Mouse (Mus musculus) brown adipose tissue, adult 24 weeks (tissue): ENCODE data around the gene Sp1. TPM values are rescaled to one million over a fixed set of nuclear protein-coding genes. Genes with fewer than 3 reads are reported as not detected.

ENCODE experiments used
- H3K27ac ChIP-seq: fragments of 200-500 bp; replicated peaks from 2 replicates; pipeline ENCODE4 v1.5.1; 2012; ENCODE audit warnings: low read depth, mild to moderate bottlenecking, low read length
- H3K4me1 ChIP-seq: fragments of 200-500 bp; 2 replicates; pipeline ENCODE4 v1.6.1; 2012; ENCODE audit warnings: low read length, mixed read lengths; ENCODE audit not compliant: control insufficient read depth, insufficient read depth, insufficient read length
- H3K4me3 ChIP-seq: fragments of 200-500 bp; 2 replicates; pipeline ENCODE4 v1.5.1; 2012; ENCODE audit warnings: low read depth, mild to moderate bottlenecking, low read length, moderate library complexity; ENCODE audit not compliant: insufficient read depth
- polyA plus RNA-seq: library from polyadenylated mRNA; stranded (reverse); fragments of >200 nt; gene quantifications from 2 replicates; pipeline ENCODE4 v1.2.4, GENCODE M21; 2012; ENCODE audit not compliant: missing spikeins, insufficient read depth, insufficient read length

Sp1 gene
- polyA plus RNA-seq, 1 experiment: 16.1 TPM

DNA sequence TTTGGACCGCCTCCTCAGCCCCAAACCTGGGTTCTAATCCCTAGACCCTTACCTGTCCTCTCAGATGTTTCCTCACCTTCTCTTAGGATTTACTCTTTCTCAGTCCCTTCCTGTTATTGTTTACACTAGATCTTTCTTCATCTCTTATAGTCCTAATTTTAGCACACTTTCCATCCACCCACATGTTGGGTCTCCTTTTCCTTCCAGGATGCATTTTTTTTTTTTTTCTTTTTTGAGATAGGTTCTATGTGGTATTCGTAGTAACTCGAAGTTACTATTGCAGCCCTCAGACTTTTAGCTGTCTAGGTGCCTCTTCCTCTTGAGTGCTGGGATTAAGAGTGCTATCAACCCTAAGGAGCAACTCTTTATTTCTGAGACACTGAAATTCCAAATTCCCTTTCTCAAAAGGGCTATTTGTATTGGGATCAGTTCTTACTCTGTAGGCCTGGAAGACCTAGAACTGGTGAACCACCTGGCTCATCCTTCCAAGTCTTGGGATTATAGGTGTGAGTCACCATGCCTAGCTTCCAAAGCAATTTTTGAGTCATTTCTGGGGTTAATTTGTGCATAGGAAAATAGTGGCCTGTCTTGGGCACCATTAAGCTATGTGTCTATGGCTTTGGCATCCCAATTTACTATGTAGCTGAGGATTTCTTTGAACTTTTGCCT lies 1.1 kb downstream of the Sp1 start:
- Histone ChIP-seq H3K27ac (peak overlapping the region; percentile 56; the same call in 1 of the 2 replicates), H3K4me3 (peak overlapping the region; percentile 53), H3K4me1 (peaks cover 14% of the 10 kb centered on the region)

DNA sequence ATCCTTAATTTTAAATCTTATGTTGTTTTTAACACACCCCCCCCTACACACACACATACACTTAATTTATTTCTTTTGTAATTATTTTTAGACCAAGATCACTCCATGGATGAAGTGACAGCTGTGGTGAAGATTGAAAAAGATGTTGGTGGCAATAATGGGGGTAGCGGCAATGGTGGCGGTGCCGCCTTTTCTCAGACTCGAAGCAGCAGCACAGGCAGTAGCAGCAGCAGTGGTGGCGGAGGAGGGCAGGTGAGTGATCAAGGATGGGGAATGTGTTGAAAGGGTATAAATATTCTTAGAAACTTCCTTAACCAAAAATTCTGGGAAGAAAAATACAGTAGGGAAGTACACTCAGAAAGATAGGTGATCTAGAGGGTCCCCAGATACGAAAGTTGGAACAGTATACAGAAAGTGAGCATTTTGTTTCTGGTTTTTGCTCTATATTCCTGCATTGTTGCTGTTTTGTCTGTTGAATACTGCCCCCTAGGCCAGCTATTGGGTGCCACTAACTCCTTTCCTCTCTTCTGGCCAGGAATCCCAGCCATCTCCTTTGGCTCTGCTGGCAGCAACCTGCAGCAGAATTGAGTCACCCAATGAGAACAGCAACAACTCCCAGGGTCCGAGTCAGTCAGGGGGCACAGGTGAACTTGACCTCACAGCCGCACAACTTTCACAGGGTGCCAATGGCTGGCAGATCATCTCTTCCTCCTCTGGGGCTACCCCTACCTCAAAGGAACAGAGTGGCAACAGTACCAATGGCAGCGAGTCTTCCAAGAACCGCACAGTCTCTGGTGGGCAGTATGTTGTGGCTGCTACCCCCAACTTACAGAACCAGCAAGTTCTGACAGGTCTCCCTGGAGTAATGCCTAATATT lies 2.0 kb downstream of the Sp1 start:
- H3K27ac ChIP-seq: no peak overlapping the region

DNA sequence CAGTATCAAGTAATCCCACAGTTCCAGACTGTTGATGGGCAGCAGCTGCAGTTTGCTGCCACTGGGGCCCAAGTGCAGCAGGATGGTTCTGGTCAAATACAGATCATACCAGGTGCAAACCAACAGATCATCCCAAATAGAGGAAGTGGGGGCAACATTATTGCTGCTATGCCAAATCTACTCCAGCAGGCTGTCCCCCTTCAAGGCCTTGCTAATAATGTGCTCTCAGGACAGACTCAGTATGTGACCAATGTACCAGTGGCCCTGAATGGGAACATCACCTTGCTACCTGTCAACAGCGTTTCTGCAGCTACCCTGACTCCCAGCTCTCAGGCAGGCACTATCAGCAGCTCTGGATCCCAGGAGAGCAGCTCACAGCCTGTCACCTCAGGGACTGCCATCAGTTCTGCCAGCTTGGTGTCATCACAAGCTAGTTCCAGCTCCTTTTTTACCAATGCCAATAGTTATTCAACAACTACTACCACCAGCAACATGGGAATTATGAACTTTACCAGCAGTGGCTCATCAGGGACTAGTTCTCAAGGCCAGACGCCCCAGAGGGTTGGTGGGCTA lies 2.7 kb downstream of the Sp1 start:
- Histone ChIP-seq H3K27ac (0 out of 2 replicates have a peak overlapping the region, but pooled peaks have one; percentile 1), H3K4me1 (peaks cover 14% of the 10 kb centered on the region), H3K4me3 (no peak overlapping the region)

More for the DNA sequence above, 2.0 kb downstream of the Sp1 start:
- Histone ChIP-seq H3K4me3 (no peak overlapping the region), H3K4me1 (peaks cover 14% of the 10 kb centered on the region)

DNA sequence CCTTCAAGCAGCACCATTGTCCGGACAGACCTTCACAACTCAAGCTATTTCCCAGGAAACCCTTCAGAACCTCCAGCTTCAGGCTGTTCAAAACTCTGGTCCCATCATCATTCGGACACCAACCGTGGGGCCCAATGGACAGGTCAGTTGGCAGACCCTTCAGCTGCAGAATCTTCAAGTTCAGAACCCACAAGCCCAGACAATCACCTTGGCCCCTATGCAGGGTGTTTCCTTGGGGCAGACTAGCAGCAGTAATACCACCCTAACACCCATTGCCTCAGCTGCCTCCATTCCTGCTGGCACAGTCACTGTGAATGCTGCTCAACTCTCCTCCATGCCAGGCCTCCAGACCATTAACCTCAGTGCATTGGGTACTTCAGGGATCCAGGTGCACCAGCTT lies 3.3 kb downstream of the Sp1 start:
- Histone ChIP-seq H3K27ac (no peak overlapping the region), H3K4me3 (no peak overlapping the region), H3K4me1 (peaks cover 14% of the 10 kb centered on the region)

DNA sequence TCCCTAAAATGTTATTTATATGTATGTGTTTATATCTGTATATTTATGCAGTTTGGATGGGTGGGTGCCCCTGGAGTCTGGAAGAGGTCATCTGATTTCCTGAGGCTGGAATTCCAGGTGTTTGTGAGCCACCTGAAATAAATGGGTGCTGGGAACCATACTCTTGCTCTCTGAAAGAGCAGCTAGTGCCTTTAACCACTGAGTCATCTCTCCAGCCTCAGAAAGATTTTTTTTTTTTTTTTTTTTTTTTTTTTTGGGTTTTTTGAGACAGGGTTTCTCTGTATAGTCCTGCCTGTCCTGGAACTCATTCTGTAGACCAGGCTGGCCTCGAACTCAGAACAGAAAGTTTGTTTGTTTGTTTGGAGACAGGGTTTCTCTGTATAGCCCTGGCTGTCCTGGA lies 5.1 kb downstream of the Sp1 start:
- no peak overlapping the region for H3K27ac ChIP-seq
- H3K4me1 ChIP-seq: peaks cover 12% of the 10 kb centered on the region
- no peak overlapping the region for H3K4me3 ChIP-seq

DNA sequence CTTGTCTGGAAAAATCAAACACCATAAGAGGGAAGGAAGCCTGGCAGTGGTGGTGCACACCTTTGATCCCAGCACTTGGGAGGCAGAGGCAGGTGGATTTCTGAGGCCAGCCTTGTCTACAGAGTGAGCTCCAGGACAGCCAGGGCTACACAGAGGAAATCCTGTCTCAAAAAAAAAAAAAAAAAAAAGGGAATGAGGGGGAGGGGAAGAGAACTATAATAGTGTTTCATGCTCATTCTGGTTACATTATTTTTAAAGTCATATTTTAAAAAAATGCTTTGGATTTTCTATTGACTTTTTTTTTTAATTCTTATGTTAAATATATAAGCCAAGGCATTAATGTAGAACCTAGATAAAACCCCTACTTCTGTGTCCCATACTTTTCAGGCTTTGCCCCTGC lies 7.7 kb downstream of the Sp1 start:
- H3K4me1 ChIP-seq: peaks cover 9% of the 10 kb centered on the region
- no peak overlapping the region for H3K4me3 ChIP-seq
- no peak overlapping the region for H3K27ac ChIP-seq

DNA sequence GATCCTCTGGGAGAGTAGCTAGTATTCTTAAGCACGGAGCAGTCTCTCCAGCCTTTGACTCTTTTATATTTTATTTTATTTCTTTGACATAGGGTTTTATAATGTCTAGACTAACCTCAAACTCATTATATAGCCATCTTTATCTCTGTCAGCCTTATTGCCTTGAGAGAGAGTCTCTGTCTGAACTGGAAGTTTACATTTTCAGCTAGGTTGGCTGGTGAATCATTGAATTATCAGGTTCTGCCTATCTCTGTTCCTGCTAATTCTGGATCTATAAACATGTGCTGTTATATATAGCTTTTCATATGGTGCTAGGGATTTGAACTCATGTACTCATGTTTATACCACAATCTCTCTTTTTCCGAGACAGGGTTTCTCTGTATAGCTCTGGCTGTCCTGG lies 11.6 kb downstream of the Sp1 start:
- no peaks in the 10 kb centered on the region; the same call in 1 of the 2 replicates for H3K4me1 ChIP-seq
- H3K27ac ChIP-seq: no peak overlapping the region
- no peak overlapping the region for H3K4me3 ChIP-seq

DNA sequence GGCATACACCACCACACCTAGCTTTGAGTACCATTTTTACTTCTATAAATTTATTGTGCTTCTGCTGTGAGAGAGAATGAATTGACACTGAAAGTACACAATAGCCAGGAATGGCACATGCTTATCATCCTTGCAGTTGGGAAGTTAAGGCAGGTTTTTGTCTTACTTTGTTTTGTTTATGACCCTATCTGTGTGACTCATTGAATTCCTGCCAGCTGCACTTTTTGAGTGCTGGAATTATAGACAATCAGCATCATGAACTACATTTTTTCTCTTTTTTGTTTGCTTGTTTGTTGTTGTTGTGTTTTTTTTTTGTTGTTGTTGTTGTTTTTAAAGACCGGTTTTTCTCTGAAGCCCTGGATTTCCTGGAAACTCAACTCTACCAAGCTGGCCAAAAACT lies 15.0 kb downstream of the Sp1 start:
- Histone ChIP-seq H3K27ac (no peak overlapping the region), H3K4me3 (no peak overlapping the region), H3K4me1 (no peaks in the 10 kb centered on the region)

DNA sequence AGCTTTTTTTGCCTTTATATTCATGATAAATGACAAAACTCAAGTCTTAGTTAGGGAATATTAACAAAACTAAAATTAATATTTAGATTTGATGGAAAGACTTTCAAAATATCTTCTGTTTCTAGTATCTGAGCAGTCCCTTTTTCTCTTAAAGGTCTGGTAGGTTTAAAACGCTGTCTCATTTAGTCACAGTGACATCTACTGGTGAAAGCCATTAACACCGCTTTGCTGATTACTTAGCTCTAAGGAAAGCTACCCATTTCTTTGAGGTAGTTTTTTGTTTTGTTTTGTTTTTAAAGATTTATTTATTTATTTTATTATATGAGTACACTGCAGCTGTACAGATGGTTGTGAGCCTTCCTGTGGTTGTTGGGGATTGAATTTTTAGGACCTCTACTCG lies 15.5 kb downstream of the Sp1 start:
- no peak overlapping the region for H3K27ac ChIP-seq
- H3K4me3 ChIP-seq: no peak overlapping the region
- no peaks in the 10 kb centered on the region for H3K4me1 ChIP-seq

DNA sequence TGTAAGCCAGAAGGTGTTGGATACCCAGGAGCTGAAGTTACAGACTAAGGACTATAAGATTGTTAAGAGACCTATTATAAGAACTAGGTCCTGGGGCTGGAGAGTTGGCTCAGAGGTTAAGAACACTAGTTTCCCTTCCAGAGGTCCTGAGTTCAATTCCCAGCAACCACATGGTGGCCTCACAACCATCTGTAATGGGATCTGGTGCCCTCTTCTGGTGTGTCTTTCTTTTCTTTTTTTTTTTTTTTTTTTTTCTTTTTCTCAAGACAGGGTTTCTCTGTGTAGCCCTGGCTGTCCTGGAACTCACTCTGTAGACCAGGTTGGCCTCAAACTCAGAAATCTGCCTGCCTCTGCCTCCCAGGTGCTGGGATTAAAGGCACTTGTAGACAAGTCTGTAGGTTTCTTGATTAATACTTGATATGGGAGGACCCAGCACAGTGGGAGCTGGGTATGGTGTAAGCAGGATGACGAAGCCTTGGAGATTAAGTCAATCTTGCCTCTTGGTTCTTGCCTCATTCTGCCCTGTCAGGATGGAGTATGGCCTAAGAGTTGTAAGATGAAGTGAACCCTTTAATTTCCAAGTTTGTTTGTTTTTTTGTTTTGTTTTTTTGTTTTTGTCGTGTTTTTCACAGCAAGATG lies 17.8 kb downstream of the Sp1 start:
- no peak overlapping the region for H3K4me3 ChIP-seq
- H3K4me1 ChIP-seq: no peaks in the 10 kb centered on the region
- H3K27ac ChIP-seq: no peak overlapping the region

DNA sequence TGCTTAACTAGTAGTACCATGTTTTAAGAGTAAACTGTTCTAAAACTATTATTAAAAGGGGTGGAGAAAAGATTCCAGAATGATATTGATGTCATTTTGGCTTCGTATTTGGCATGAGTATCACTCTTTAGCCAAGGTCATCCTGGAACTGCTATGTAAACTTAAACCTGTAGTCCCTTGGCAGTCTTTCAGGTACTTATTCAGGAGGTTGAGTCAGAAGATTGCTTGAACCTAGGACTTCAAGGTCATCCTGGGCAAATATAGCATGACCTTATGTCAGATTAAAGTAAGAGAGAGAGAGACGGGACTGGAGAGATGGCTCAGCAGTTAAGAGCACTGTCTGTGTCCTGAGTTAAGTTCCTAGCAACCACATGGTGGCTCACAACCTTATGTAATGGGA lies 18.7 kb downstream of the Sp1 start:
- no peak overlapping the region for H3K27ac ChIP-seq
- no peaks in the 10 kb centered on the region for H3K4me1 ChIP-seq
- H3K4me3 ChIP-seq: no peak overlapping the region

DNA sequence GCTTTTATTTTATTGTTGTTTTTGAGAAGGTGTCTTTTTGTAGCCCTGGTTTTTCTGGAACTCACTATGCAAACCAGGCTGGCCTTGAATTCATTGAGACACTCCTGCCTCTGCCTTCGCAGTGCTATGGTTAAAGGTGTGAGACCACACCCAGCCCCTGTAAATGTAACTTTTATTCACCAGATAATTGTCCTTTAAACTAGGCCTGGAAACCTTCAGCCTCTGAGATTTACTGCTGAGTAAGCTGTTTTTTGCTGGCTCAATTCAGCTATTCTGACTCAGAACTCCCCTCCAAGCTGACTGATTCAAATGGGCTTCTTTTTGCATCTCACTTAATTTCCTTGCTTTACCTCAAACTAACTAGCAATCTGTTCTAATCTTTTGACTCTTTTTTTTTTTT lies 21.0 kb downstream of the Sp1 start:
- H3K4me1 ChIP-seq: no peaks in the 10 kb centered on the region
- H3K4me3 ChIP-seq: no peak overlapping the region
- H3K27ac ChIP-seq: no peak overlapping the region

DNA sequence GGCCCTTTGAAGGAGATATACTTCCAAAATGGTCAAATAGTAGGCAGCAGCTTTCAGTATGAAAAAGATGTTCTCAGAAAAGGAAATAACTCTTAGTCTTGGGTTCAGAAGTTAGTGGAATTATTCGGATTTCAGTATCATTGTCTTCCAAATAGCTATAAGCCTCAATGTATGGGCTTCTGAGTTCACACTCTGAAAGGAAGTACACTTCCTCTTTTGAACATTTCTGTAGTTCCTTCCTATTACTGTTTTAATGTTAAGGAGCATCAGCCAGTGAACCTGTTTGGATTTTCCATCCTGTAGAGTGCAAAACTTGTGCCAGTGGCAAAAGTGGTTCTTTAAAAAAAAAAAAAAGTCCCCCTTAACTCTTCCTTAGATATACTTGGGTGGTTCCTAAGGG lies 26.1 kb downstream of the Sp1 start:
- Histone ChIP-seq H3K27ac (no peak overlapping the region), H3K4me1 (no peaks in the 10 kb centered on the region), H3K4me3 (no peak overlapping the region)

DNA sequence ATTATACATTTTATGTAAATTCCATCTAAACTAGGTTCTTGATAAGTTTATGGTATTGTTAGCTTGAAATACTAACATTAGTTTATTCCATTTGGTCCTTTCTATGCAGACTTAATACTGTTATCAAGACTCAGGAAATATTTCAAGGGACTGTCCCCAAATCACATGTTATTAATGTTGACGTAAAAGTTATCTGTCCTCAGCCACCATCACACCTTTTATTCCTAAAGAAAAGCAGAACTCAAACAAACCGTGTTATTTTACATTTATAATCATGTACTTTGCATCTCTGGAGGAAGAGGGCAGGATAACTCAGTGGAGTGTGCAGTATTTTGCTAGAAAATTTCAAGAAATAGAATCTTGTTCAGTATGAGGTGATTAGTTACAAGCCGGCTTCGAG lies 27.2 kb downstream of the Sp1 start:
- no peak overlapping the region for H3K4me3 ChIP-seq
- no peak overlapping the region for H3K27ac ChIP-seq
- H3K4me1 ChIP-seq: no peaks in the 10 kb centered on the region

DNA sequence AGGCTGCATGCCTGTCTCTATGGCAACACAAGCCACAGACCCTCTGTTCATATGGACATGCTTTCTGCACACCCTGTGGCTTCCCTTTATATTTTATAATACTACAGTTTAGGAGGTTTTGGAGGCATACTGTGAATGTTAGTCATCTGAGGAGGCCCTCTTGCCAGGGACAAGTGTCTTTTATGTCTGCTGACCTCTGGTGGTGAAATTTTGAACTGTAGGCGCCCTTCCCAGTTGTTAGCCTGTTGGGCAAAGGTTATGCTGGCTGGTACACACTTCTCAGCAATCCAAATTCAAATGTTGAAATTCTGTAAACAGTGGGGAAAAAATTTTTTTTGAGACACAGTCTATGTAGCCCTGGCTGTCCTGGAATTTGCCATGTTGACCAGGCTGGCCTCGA lies 36.5 kb downstream of the Sp1 start:
- Histone ChIP-seq H3K27ac (no peak overlapping the region), H3K4me3 (no peak overlapping the region), H3K4me1 (no peaks in the 10 kb centered on the region)
